Mouse (Mus musculus) hindbrain, embryonic 14.5 days (tissue): Measurements from ENCODE around the gene Rpl12. TPM values are rescaled to one million over a fixed set of nuclear protein-coding genes. Genes with fewer than 3 reads are reported as not detected.
"Not testable (repeated sequence)": the region's sequence is repeated elsewhere in the genome, so short reads cannot be mapped to it uniquely, and the experiment has no call there.

Source experiments
- ATAC-seq: fragments of 200-750 bp; cut with Nextera tagmentation; 2 replicates; pipeline ENCODE4 v1.8.0; 2017; ENCODE audit warnings: moderate number of reproducible peaks, mild to moderate bottlenecking, moderate TSS enrichment, moderate library complexity; ENCODE audit not compliant: low FRiP score
- DNase-seq: peaks from one replicate; pipeline ENCODE4 v3.0.0-alpha.2; 2015; ENCODE audit warnings: low spot score
- H3K27ac ChIP-seq: fragments of 300-500 bp; sonication (generic); 2 replicates; pipeline ENCODE4 v1.5.1; 2014; ENCODE audit warnings: mild to moderate bottlenecking, moderate library complexity
- H3K27me3 ChIP-seq: fragments of 300-500 bp; sonication (generic); 2 replicates; pipeline ENCODE4 v1.6.1; 2014; ENCODE audit warnings: mild to moderate bottlenecking, low read length, mixed read lengths; ENCODE audit not compliant: control insufficient read depth, insufficient read depth
- H3K36me3 ChIP-seq: fragments of 300-500 bp; sonication (generic); replicated peaks from 2 replicates; pipeline ENCODE4 v1.6.1; 2014; ENCODE audit not compliant: control insufficient read depth, insufficient read depth
- H3K4me1 ChIP-seq: fragments of 300-500 bp; sonication (generic); replicated peaks from 2 replicates; pipeline ENCODE4 v1.6.1; 2014; ENCODE audit warnings: antibody characterized with exemption, low read length, mixed read lengths; ENCODE audit not compliant: control insufficient read depth, insufficient read depth
- H3K4me2 ChIP-seq: fragments of 300-500 bp; sonication (generic); replicated peaks from 2 replicates; pipeline ENCODE4 v1.6.1; 2014; ENCODE audit warnings: mild to moderate bottlenecking, moderate library complexity
- H3K4me3 ChIP-seq: fragments of 300-500 bp; sonication (generic); replicated peaks from 2 replicates; pipeline ENCODE4 v1.5.1; 2014; ENCODE audit warnings: mild to moderate bottlenecking, low read length
- H3K9ac ChIP-seq: fragments of 300-500 bp; sonication (generic); 2 replicates; pipeline ENCODE4 v1.6.1; 2014
- H3K9me3 ChIP-seq: fragments of 300-500 bp; sonication (generic); 2 replicates; pipeline ENCODE4 v1.6.1; 2016; ENCODE audit warnings: low read length; ENCODE audit not compliant: control insufficient read depth
- WGBS: fragments of 180-500 bp; shearing (Covaris S2); extraction: QIAGEN DNeasy Blood & Tissue Kit; methylation state at CpG from one replicate; pipeline ENCODE4 v1.1.7; 2014; 5-methylcytosine and 5-hydroxymethylcytosine counted together
- polyA plus RNA-seq: library from polyadenylated mRNA; unstranded; fragments of >200 nt; fragmentation: Nextera tagmentation; extraction: Ambion mirVana; gene quantifications from 2 replicates; pipeline ENCODE4 v1.2.1, GENCODE M21; 2014

The Rpl12 gene
- polyA plus RNA-seq, 1 experiment from 2014 or later: 113 TPM

- no peak overlapping the region for H3K4me2 ChIP-seq
- no peaks in the 10 kb centered on the region for H3K27me3 ChIP-seq
- peaks cover 18% of the 10 kb centered on the region for H3K36me3 ChIP-seq
- no peaks in the 10 kb centered on the region for H3K4me1 ChIP-seq
- 84% methylated on average over 3 of the region's 3 CpGs for WGBS
- no peaks in the 10 kb centered on the region for H3K9me3 ChIP-seq
- H3K4me3 ChIP-seq: no peak overlapping the region
- ATAC-seq (no peak), DNase-seq (no peak)
- no peak overlapping the region for H3K9ac ChIP-seq
- H3K27ac ChIP-seq: no peak overlapping the region
Observed at GRCm38 (mm10) chr2:32989376-32989775, 28.0 kb downstream of the Rpl12 start.

GRCm38 (mm10) chr2:32990167-32990832 lies 28.9 kb downstream of the Rpl12 start:
- ATAC-seq (no peak), DNase-seq (no peak)
- Histone ChIP-seq H3K4me2 (no peak overlapping the region), H3K27me3 (no peaks in the 10 kb centered on the region), H3K27ac (no peak overlapping the region), H3K36me3 (peaks cover 19% of the 10 kb centered on the region), H3K4me1 (no peaks in the 10 kb centered on the region), H3K9ac (no peak overlapping the region), H3K4me3 (no peak overlapping the region), H3K9me3 (no peaks in the 10 kb centered on the region)
- 51% methylated on average over 13 of the region's 13 CpGs for WGBS

- Histone ChIP-seq H3K4me2 (no peak overlapping the region), H3K36me3 (peaks cover 18% of the 10 kb centered on the region), H3K27ac (no peak overlapping the region), H3K27me3 (no peaks in the 10 kb centered on the region), H3K9ac (no peak overlapping the region), H3K4me3 (no peak overlapping the region), H3K4me1 (no peaks in the 10 kb centered on the region), H3K9me3 (no peaks in the 10 kb centered on the region)
- WGBS: 77% methylated on average over 6 of the region's 6 CpGs
- ATAC-seq (no peak), DNase-seq (no peak)
Observed at GRCm38 (mm10) chr2:32992130-32992529, 30.8 kb downstream of the Rpl12 start.

DNA sequence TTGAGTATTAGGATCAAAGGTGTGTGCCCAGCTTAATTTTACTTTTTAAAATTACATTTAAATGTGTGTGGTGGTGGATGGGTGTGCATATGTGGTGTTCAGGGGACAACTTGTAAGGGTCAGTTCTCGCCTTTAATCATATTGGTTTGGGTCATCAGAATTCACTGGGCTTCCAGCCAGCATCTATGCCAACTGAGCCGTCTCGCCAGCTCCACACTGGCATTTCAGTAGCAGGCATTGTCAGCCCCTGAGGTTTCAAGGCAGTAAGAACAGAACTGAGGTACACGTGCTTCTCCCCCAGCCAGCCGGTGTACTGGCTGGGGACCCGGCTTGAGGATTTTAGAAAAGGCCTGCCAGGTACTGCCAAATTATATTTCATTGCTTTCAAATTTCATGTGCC lies 35.7 kb downstream of the Rpl12 start:
- no peaks in the 10 kb centered on the region for H3K27me3 ChIP-seq
- ATAC-seq: no peak
- H3K27ac ChIP-seq: no peak overlapping the region
- H3K4me1 ChIP-seq: no peaks in the 10 kb centered on the region
- no peak overlapping the region for H3K4me2 ChIP-seq
- DNase-seq: no peak
- WGBS: 57% methylated on average over 6 of the region's 6 CpGs
- H3K9me3 ChIP-seq: no peaks in the 10 kb centered on the region
- peaks cover 9% of the 10 kb centered on the region; the same call in 1 of the 2 replicates for H3K36me3 ChIP-seq
- H3K9ac ChIP-seq: no peak overlapping the region
- no peak overlapping the region for H3K4me3 ChIP-seq

GRCm38 (mm10) chr2:32997792-32998191 lies 36.4 kb downstream of the Rpl12 start:
- H3K4me2 ChIP-seq: no peak overlapping the region
- no peak overlapping the region for H3K4me3 ChIP-seq
- H3K9me3 ChIP-seq: no peaks in the 10 kb centered on the region
- ATAC-seq: no peak
- H3K4me1 ChIP-seq: no peaks in the 10 kb centered on the region
- 88% methylated on average over 4 of the region's 4 CpGs for WGBS
- no peak overlapping the region for H3K27ac ChIP-seq
- no peak overlapping the region for H3K9ac ChIP-seq
- no peaks in the 10 kb centered on the region for H3K27me3 ChIP-seq
- no peak for DNase-seq
- peaks cover 10% of the 10 kb centered on the region for H3K36me3 ChIP-seq

GRCm38 (mm10) chr2:32999752-33000151 lies 38.4 kb downstream of the Rpl12 start:
- WGBS: 91% methylated on average over 2 of the region's 2 CpGs
- no peak for DNase-seq
- no peaks in the 10 kb centered on the region for H3K27me3 ChIP-seq
- no peaks in the 10 kb centered on the region for H3K4me1 ChIP-seq
- no peak overlapping the region for H3K4me2 ChIP-seq
- no peak overlapping the region for H3K27ac ChIP-seq
- H3K9ac ChIP-seq: no peak overlapping the region
- peaks cover 27% of the 10 kb centered on the region for H3K36me3 ChIP-seq
- no peak overlapping the region for H3K4me3 ChIP-seq
- H3K9me3 ChIP-seq: no peaks in the 10 kb centered on the region
- ATAC-seq: no peak

GRCm38 (mm10) chr2:33002144-33002543 lies 40.8 kb downstream of the Rpl12 start:
- Histone ChIP-seq H3K36me3 (peaks cover 41% of the 10 kb centered on the region; the same call in 1 of the 2 replicates), H3K9me3 (no peaks in the 10 kb centered on the region), H3K4me1 (no peaks in the 10 kb centered on the region), H3K27me3 (no peaks in the 10 kb centered on the region), H3K4me2 (no peak overlapping the region), H3K9ac (no peak overlapping the region), H3K4me3 (no peak overlapping the region), H3K27ac (no peak overlapping the region)
- DNase-seq: no peak
- no peak for ATAC-seq
- WGBS: 92% methylated on average over 7 of the region's 7 CpGs

DNA sequence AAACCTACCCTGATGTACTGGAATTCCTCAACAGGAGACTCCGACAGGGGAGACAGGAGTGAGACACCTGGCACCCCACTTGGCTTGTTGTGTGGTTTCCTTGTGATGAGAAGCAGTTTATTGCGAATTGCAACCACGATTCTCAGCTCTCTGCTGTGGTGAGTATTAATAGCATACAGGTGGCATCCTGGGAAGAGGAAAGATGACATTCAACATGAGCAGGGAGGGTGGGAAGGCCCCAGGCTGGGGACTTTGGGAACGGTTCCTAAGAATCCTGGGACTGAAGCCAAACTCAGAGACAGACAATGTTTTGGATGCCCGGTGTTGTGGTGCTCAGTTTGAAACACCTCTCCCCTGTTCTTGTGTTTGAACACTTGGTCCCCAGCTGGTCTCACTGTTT lies 43.7 kb downstream of the Rpl12 start:
- H3K4me3 ChIP-seq: no peak overlapping the region
- no peaks in the 10 kb centered on the region for H3K9me3 ChIP-seq
- H3K4me1 ChIP-seq: no peaks in the 10 kb centered on the region
- H3K9ac ChIP-seq: no peak overlapping the region
- ATAC-seq (no peak), DNase-seq (no peak)
- WGBS: 72% methylated on average over 5 of the region's 5 CpGs
- H3K4me2 ChIP-seq: no peak overlapping the region
- peaks cover 41% of the 10 kb centered on the region; the same call in 1 of the 2 replicates for H3K36me3 ChIP-seq
- no peak overlapping the region for H3K27ac ChIP-seq
- H3K27me3 ChIP-seq: no peaks in the 10 kb centered on the region

- peaks cover 29% of the 10 kb centered on the region for H3K36me3 ChIP-seq
- not testable (repeated sequence) for DNase-seq, H3K4me3 ChIP-seq, H3K27ac ChIP-seq, H3K4me1 ChIP-seq, H3K4me2 ChIP-seq, H3K27me3 ChIP-seq, H3K9me3 ChIP-seq, H3K9ac ChIP-seq, ATAC-seq
- 87% methylated on average over 4 of the region's 4 CpGs for WGBS
Observed at GRCm38 (mm10) chr2:33009055-33009454, 47.7 kb downstream of the Rpl12 start.

DNA sequence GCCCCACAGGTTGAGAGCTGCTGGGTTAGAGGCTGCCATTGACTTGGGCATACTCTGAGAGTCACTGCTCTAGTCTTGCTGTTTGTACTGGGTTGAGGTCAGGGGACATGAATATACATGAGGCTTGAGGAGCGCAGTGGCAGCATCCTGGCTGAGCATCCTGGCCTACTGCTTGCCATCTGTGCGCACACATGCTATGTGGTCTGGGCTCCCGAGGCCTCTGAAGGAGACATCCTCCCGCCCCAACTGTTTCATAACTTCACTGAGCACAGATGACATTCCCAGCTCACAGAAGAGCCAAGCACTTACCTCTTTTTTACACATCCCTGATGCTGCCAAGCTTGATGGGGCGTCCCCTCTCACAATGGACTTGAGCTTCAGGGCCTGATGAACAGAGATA lies 53.5 kb downstream of the Rpl12 start:
- DNase-seq (no peak), ATAC-seq (no peak)
- 54% methylated on average over 5 of the region's 5 CpGs for WGBS
- Histone ChIP-seq H3K27ac (no peak overlapping the region), H3K27me3 (no peaks in the 10 kb centered on the region), H3K36me3 (peaks cover 6% of the 10 kb centered on the region), H3K4me2 (no peak overlapping the region), H3K9me3 (no peaks in the 10 kb centered on the region), H3K4me3 (no peak overlapping the region), H3K9ac (no peak overlapping the region), H3K4me1 (no peaks in the 10 kb centered on the region)
